Mouse (Mus musculus) brain, adult 10 weeks (tissue): Measurements from ENCODE around the gene Gm4763. TPM values are rescaled to one million over a fixed set of nuclear protein-coding genes. Genes with fewer than 3 reads are reported as not detected.

ENCODE experiments used
- polyA plus RNA-seq: library from polyadenylated mRNA; stranded (reverse); fragments of 350-450 nt; fragmentation: Illumina TruSeq; extraction: RNeasy Lipid Tissue Mini Kit (QIAGEN cat#74804); gene quantifications from one replicate; pipeline ENCODE4 v1.2.3, GENCODE M21; 2015; ENCODE audit warnings: low read depth, low replicate concordance

Gene Gm4763
- not detected for polyA plus RNA-seq

DNA sequence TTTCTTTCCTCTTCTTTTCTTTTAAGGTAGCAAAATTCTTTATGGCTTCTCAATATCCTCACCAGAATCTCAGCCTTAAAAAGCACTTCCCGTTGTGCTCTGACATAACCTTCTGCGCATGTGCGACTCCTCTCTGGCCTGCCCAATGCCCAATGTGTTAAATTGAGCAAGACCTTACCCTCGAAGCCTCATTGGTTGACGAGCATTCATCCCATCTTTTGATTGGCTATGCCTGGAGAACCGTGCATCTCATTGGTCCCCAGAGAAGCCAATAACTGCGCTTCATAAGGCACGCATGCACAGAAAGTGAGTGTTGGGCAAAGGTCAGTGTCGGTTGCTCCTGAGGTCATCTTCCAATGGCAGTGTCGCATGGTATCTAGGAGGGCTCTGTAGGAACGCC, at the start of gene Gm4763:
Gene Gm4763 (minus strand): TSS at position 101 of the 400 bp plus-strand sequence.

DNA sequence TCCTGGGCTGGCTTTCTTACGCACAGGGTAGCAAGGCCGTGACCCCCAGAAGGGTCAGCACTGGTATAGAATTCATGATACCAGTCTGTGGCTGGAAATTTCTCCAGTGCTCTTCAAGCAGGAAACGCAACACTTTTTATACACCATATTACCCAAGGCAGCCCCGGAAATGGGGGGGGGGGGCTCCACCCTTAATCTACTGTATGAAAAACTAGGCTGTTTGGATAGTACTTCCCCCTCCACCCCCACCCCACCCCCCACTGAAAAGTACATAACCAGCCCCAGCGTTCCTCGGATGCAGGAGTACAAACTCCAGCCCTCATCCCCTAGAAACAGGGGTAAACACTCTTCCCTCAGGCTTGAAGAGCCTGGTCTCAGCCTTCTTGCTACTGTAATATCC, 33.5 kb upstream of the Gm4763 start, which contains the start of gene Cd177:
Gene Cd177 (minus strand): TSS at position 101 of the 400 bp plus-strand sequence.

DNA sequence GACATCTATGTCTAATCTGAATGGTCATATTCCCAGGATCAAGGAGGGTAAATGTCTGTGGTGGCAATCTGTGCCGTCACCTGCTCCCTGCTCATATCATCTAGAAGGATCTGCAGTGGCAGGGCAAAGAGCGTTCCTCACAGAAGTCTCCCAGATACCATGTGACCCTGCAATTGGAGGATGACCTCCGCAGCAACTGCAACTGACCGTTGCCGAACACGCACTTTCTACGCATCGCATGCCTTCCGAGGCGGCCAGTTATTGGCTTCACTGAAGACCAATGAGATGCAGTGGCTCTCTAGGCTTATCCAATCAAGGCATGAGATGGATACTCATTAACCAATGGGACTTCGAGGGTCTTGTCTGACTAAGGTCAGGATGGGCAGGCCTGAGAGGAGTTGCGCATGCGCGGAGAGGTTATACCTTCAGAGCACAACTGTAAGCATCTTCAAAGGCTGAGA, 17.8 kb downstream of the Gm4763 start, which contains the start of gene BC049730:
Gene BC049730 (plus strand): TSS at position 411 of the 461 bp plus-strand sequence.

DNA sequence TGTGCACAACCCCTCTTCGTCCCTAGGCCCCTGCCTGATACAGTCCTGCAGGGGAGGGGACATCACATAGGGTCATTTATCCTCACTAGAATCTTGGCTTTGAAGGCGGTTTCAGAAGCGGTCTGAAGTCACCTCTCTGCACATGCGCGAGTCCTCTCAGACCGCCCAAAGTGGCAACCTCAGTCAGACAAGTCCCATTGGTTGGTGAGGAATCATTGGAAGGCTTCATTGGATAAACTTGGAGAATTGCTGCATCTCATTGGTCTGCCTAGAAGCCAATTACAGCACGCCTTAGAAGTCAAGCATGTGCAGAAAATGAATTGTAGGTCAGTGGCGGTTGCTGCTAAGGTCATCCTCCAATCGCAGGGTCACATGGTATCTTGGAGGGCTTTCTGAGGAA, 50.1 kb downstream of the Gm4763 start, which contains the start of gene Tex101:
Gene Tex101 (minus strand): TSS at position 101 of the 400 bp plus-strand sequence.

Other genes starting within 250 kb of the Gm4763 start
- gene Cadm4, start 244.9 kb downstream of the Gm4763 start, polyA plus RNA-seq, result 236 TPM
- gene Zfp428, start 219.9 kb downstream of the Gm4763 start, polyA plus RNA-seq, result 43.4 TPM
- not detected for gene AC161166.1, start 214.5 kb downstream of the Gm4763 start, polyA plus RNA-seq
- 40.0 TPM for gene Irgq, start 196.2 kb downstream of the Gm4763 start, polyA plus RNA-seq
- gene Pinlyp, start 180.8 kb downstream of the Gm4763 start, polyA plus RNA-seq, result not detected
- 29.4 TPM for gene Xrcc1, start 180.6 kb downstream of the Gm4763 start, polyA plus RNA-seq
- gene Ethe1, start 139.4 kb downstream of the Gm4763 start, polyA plus RNA-seq, result 18.0 TPM
- gene Zfp575, start 139.3 kb downstream of the Gm4763 start, polyA plus RNA-seq, result 4.9 TPM
- not detected for gene Phldb3, start 116.1 kb downstream of the Gm4763 start, polyA plus RNA-seq
- not detected for gene Lypd3, start 90.4 kb downstream of the Gm4763 start, polyA plus RNA-seq
- not detected for gene Tex101, start 50.2 kb downstream of the Gm4763 start, polyA plus RNA-seq
- gene BC049730, start 17.7 kb downstream of the Gm4763 start, polyA plus RNA-seq, result not detected
- not detected for gene Cd177, start 33.4 kb upstream of the Gm4763 start, polyA plus RNA-seq
- not detected for gene Ceacam10, start 50.3 kb upstream of the Gm4763 start, polyA plus RNA-seq
- gene Gm9844, start 135.3 kb upstream of the Gm4763 start, polyA plus RNA-seq, result 5.7 TPM
- gene Lypd4, start 143.0 kb upstream of the Gm4763 start, polyA plus RNA-seq, result not detected
- gene Dmrtc2, start 143.1 kb upstream of the Gm4763 start, polyA plus RNA-seq, result not detected
- 828 TPM for gene Rps19, start 157.5 kb upstream of the Gm4763 start, polyA plus RNA-seq
- gene Cd79a, start 170.5 kb upstream of the Gm4763 start, polyA plus RNA-seq, result not detected
- 52.4 TPM for gene Arhgef1, start 176.0 kb upstream of the Gm4763 start, polyA plus RNA-seq
- gene Gm4881, start 217.6 kb upstream of the Gm4763 start, polyA plus RNA-seq, result 0.55 TPM
- 268 TPM for gene Rabac1, start 245.8 kb upstream of the Gm4763 start, polyA plus RNA-seq